Mouse (Mus musculus) cerebellum, adult 8-10 months (tissue): ENCODE data around the gene Gm17078.
"Not testable (repeated sequence)": the region's sequence is repeated elsewhere in the genome, so short reads cannot be mapped to it uniquely, and the experiment has no call there.

ENCODE experiments used
- DNase-seq: peaks from one replicate; pipeline ENCODE4 v3.0.0; 2022

Gm17078 gene

DNA sequence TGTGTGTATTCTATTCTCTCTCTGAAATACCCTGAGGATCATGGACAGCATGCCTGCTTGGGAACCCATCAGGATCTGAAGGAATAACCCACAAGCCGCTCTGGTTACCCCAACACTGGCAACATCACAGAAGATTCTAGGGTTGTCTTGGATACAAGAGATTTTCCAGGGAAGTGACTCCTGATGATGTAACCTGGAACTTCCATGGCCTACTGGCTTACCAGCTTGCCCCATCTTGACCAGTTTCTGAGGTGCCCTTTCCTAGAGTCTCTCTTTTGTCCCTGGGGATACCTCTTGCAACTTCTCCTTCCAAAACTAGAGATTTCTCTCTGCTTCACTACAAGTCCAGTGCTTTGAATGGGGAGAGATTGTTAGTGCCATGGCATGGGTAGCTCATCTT is at the start of gene Gm17078:
Gm17078 (minus strand) TSS at position 101 of the 400 bp plus-strand sequence.
- no peak for DNase-seq

DNA sequence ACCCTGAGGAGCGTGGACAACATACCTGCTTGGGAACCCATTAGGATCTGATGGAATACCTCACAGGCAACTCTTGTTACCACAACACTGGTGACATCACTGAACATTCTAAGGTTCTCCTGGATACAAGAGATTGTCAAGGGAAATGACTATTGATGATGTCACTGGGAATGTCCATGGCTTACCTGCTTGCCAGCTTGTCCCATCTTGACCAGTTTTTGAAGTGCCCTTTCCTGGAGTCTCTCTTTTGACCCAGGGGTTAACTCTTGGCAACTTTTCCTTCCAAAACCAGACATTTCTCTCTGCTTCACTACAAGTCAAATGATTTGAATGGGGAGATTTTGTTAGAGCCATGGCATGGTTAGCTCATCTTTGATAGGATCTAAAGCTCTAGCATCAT is 24.5 kb upstream of the Gm17078 start, which contains the start of gene Gm4181:
Gm4181 (minus strand) TSS at position 101 of the 400 bp plus-strand sequence.
- DNase-seq, result not testable (repeated sequence)

DNA sequence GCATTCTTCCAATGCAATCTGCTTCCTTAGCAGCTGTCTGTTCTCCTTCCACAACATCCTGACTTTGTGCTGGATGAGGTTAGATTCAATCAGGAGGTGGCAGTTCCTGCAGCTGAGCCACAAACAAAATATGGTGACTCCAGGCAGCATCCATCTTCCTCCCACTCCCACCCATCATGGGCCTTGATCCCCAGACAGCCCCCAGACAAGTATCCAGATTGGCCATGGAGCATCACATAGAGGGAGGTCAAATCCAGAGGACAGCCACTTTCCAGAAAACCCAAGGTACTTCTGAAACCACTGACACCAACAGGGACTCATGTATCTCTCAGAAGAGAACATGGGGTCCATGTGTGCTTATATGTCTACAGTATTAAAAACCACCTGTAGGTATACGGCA is 21.3 kb upstream of the Gm17078 start:
- DNase-seq, result peak; percentile 2

DNA sequence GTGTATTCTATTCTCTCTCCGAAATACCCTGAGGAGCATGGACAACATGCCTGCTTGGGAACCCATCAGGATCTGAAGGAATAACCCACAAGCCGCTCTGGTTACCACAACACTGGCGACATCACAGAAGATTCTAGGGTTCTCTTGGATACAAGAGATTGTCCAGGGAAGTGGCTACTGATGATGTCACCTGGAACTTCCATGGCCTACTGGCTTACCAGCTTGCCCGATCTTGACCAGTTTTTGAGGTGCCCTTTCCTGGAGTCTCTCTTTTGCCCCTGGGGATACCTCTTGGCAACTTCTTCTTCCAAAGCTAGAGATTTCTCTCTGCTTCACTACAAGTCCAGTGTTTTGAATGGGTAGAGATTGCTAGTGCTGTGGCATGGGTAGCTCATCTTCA is 19.1 kb downstream of the Gm17078 start, which contains the start of gene Gm17174:
Gm17174 (minus strand) TSS at position 101 of the 400 bp plus-strand sequence.
- DNase-seq, result not testable (repeated sequence)

DNA sequence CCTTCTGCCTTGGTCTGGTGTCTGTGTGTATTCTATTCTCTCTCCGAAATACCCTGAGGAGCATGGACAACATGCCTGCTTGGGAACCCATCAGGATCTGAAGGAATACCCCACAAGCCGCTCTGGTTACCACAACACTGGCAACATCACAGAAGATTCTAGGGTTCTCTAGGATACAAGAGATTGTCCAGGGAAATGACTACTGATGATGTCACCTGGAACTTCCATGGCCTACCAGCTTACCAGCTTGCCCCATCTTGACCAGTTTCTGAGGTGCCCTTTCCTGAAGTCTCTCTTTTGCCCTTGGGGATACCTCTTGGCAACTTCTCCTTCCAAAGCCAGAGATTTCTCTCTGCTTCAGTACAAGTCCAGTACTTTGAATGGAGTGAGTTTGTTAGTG is 37.1 kb downstream of the Gm17078 start, which contains the start of gene Gm17175:
Gm17175 (minus strand) TSS at position 101 of the 400 bp plus-strand sequence.
- not testable (repeated sequence) for DNase-seq
